Mouse (Mus musculus) bone marrow, adult 2 months (tissue): Measurements from ENCODE around the gene Brsk2.

Source experiments
- CTCF ChIP-seq: fragments of 200-500 bp; IDR thresholded peaks from 2 replicates; pipeline ENCODE4 v1.5.1; 2011; ENCODE audit warnings: low read length, control low read depth; ENCODE audit not compliant: control insufficient read depth, insufficient read depth
- POLR2A ChIP-seq: fragments of 200-500 bp; IDR thresholded peaks from 2 replicates; pipeline ENCODE4 v1.6.1; 2011; ENCODE audit warnings: low read depth, mild to moderate bottlenecking, control low read depth, low read length, borderline replicate concordance; ENCODE audit not compliant: control insufficient read depth

- no peak for TF ChIP-seq CTCF
- no peak for TF ChIP-seq POLR2A
These were observed 85.7 kb downstream of the Brsk2 start for GRCm38 (mm10) chr7:142035048-142035811.
